Comparison of ENCODE assay signal across 29 mouse cellular contexts in the genomic region with DNA sequence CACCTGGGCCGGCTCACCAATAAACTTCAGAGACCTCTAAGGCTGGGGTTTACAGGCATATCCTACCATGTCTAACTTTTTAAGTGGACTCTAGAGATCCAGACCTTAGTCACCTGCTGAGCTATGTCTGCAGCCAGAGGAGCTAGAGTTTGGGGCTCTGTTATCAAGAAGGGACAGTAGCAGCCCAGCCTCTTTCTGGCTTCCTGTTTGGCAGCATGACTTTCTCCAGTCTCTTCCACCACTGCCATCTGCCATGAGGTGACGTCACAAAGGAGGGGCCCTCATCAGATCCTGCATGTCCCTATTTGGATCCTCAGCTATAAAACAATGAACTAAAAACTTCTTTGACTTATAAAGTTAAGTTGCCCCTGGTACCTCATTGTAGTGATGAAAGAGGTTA.
"Had no signal": no experiment of that assay in that cellular context is flagged by ENCODE, and none has a peak within 500 bp of the region (broad histone marks: within the 10 kb centered on the region; RNA-seq: fewer than 3 reads in every experiment).

No protein-coding gene starts in this region.

- H3K4me1 ChIP-seq: liver, embryonic 12.5 days; liver, embryonic 13.5 days; liver, embryonic 15.5 days; megakaryocyte, embryonic 14.5 days had no signal

- ATAC-seq: liver, embryonic 12.5 days; liver, postnatal 0 days; lung, postnatal 0 days; midbrain, embryonic 13.5 days; midbrain, embryonic 15.5 days; midbrain, embryonic 16.5 days had no signal

- H3K4me3 ChIP-seq: left cerebral cortex, adult 2 months; limb, embryonic 12.5 days; limb, embryonic 13.5 days; limb, embryonic 15.5 days; liver, embryonic 12.5 days; liver, embryonic 13.5 days; liver, embryonic 15.5 days; lung, embryonic 15.5 days; megakaryocyte, embryonic 14.5 days; midbrain, embryonic 10.5 days; midbrain, embryonic 12.5 days; midbrain, embryonic 13.5 days; midbrain, embryonic 15.5 days; myocyte had no signal

- H3K27me3 ChIP-seq: limb, embryonic 12.5 days; limb, embryonic 13.5 days; limb, embryonic 15.5 days; liver, embryonic 12.5 days; liver, embryonic 13.5 days; liver, embryonic 15.5 days; lung, embryonic 15.5 days; megakaryocyte, embryonic 14.5 days; midbrain, embryonic 12.5 days; midbrain, embryonic 13.5 days; midbrain, embryonic 15.5 days had no signal

- H3K36me3 ChIP-seq: limb, embryonic 12.5 days; limb, embryonic 13.5 days; limb, embryonic 15.5 days; liver, embryonic 12.5 days; liver, embryonic 13.5 days; liver, embryonic 15.5 days; lung, embryonic 15.5 days; midbrain, embryonic 10.5 days; midbrain, embryonic 12.5 days; midbrain, embryonic 13.5 days; midbrain, embryonic 15.5 days had no signal

- H3K27ac ChIP-seq: left cerebral cortex, adult 2 months; limb, embryonic 12.5 days; limb, embryonic 13.5 days; limb, embryonic 15.5 days; liver, embryonic 12.5 days; liver, embryonic 13.5 days; liver, embryonic 14.5 days; liver, embryonic 15.5 days; lung, embryonic 15.5 days; macrophage; midbrain, embryonic 10.5 days; midbrain, embryonic 12.5 days; midbrain, embryonic 13.5 days; midbrain, embryonic 15.5 days had no signal

- H3K9me3 ChIP-seq: limb, embryonic 12.5 days; limb, embryonic 13.5 days; limb, embryonic 15.5 days; liver, embryonic 12.5 days; liver, embryonic 13.5 days; liver, embryonic 15.5 days; lung, embryonic 15.5 days; midbrain, embryonic 10.5 days; midbrain, embryonic 12.5 days; midbrain, embryonic 13.5 days; midbrain, embryonic 15.5 days had no signal

- DNase-seq: left cerebral cortex, postnatal 4 days; liver; liver, embryonic 13.5 days; liver, postnatal 0 days; lung, adult 18-20 months; lung, adult 2 months; lung, embryonic 14.5 days; lung, postnatal 10 days; lung, postnatal 14 days; lung, postnatal 36 days; lung, postnatal 4 days; midbrain, embryonic 14.5 days had no signal
